16 mouse cellular contexts compared by ENCODE assay signal in the genomic region with DNA sequence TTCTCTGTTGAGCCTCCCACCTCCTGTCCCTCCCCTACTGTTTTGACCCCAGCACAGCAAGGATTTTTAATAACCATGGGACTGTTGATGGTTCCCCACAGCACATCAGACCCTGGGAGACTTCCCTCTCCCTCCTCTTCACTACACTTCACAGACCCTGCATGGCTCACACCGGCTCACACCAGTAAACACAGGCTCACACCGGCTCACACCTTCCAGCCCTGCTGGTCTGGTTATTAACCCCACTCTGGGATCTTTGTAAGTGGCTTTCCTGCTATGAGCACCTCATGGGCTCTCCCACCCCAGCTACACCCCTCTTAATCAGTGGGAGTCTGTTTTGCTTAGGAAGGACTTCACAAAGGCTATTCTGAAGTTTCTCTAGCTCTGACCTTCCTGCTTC. TPM values are rescaled to one million over a fixed set of nuclear protein-coding genes. Genes with fewer than 3 reads are reported as not detected.
A peak's percentile ranks its signal among the peaks of the same experiment; 100 is the strongest.
DNase-seq lines count a peak whose midpoint lies in the region; ATAC-seq and TF ChIP-seq lines count a peak whose summit lies in the region.
"Had no signal": no experiment of that assay in that cellular context is flagged by ENCODE, and none has a peak within 500 bp of the region (broad histone marks: within the 10 kb centered on the region; RNA-seq: fewer than 3 reads in every experiment).

No protein-coding gene starts in this region.

- TF ChIP-seq POLR2A in heart, adult 2 months (IDR thresholded peaks at IDR 0.05; ENCODE audit: insufficient read depth, low read depth, low read length), result no peak

- peaks cover 2% of the 10 kb centered on the region; the same call in 1 of the 2 replicates for H3K79me2 ChIP-seq in heart, adult 2 months (replicated peaks; ENCODE audit: control insufficient read depth, insufficient read depth, low read length)

- 0 out of 2 replicates have a peak overlapping the region, but pooled peaks have one; percentile 29 for H3K27ac ChIP-seq in heart, embryonic 13.5 days (replicated peaks)
- H3K27ac ChIP-seq in heart, adult 2 months, result no peak overlapping the region
- H3K27ac ChIP-seq in lung, embryonic 16.5 days (ENCODE audit: low read length), result peak overlapping the region; percentile 75
- 0 out of 2 replicates have a peak overlapping the region, but pooled peaks have one; percentile 9 for H3K27ac ChIP-seq in stomach, embryonic 16.5 days (ENCODE audit: low read length)
- H3K27ac ChIP-seq: liver, embryonic 13.5 days had no signal

- no peak for DNase-seq in heart, adult 2 months
- no peak for DNase-seq in lung, postnatal 36 days
- DNase-seq in kidney, adult 9 months, result peak; percentile 54
- no peak for DNase-seq in cerebellum, postnatal 10 days
- DNase-seq: cerebellum, adult 11 months; heart, adult 11 months; layer of hippocampus, adult 9-11 months; liver, embryonic 13.5 days; right cerebral cortex, postnatal 4 days had no signal

- TF ChIP-seq EP300 in heart, adult 2 months (IDR thresholded peaks at IDR 0.05; ENCODE audit: insufficient read depth, low read depth, low read length), result no peak

- H3K9ac ChIP-seq in heart, embryonic 13.5 days, result peak overlapping the region; percentile 5; the same call in 1 of the 2 replicates
- H3K9ac ChIP-seq in heart, adult 2 months (ENCODE audit: low read depth, low read length), result no peak overlapping the region
- H3K9ac ChIP-seq in lung, embryonic 16.5 days (ENCODE audit: low read length), result no peak overlapping the region
- no peak overlapping the region for H3K9ac ChIP-seq in stomach, embryonic 16.5 days (ENCODE audit: low read length)
- H3K9ac ChIP-seq: liver, embryonic 13.5 days had no signal

- H3K9me3 ChIP-seq in heart, embryonic 13.5 days, result no peaks in the 10 kb centered on the region
- H3K9me3 ChIP-seq in lung, embryonic 16.5 days (ENCODE audit: control insufficient read depth, low read length), result no peaks in the 10 kb centered on the region
- no peaks in the 10 kb centered on the region for H3K9me3 ChIP-seq in stomach, embryonic 16.5 days (replicated peaks; ENCODE audit: control insufficient read depth, low read length)
- H3K9me3 ChIP-seq: liver, embryonic 13.5 days had no signal

- no peak overlapping the region for H3K4me3 ChIP-seq in heart, embryonic 13.5 days
- H3K4me3 ChIP-seq in heart, adult 2 months, result no peak overlapping the region
- H3K4me3 ChIP-seq in lung, embryonic 16.5 days (ENCODE audit: low read length), result no peak overlapping the region
- H3K4me3 ChIP-seq in stomach, embryonic 16.5 days (replicated peaks; ENCODE audit: low read length), result no peak overlapping the region
- H3K4me3 ChIP-seq: erythroblast, embryonic 14.5 days; liver, embryonic 13.5 days had no signal

- H3K4me1 ChIP-seq in heart, embryonic 13.5 days, result peaks cover 91% of the 10 kb centered on the region
- H3K4me1 ChIP-seq in heart, adult 2 months (ENCODE audit: control insufficient read depth, insufficient read depth, low read length), result peaks cover 27% of the 10 kb centered on the region
- peaks cover 64% of the 10 kb centered on the region for H3K4me1 ChIP-seq in lung, embryonic 16.5 days (replicated peaks; ENCODE audit: control insufficient read depth, insufficient read depth, low read length)
- peaks cover 73% of the 10 kb centered on the region for H3K4me1 ChIP-seq in stomach, embryonic 16.5 days (ENCODE audit: control insufficient read depth, insufficient read depth, low read length)
- H3K4me1 ChIP-seq: liver, embryonic 13.5 days had no signal

- no peaks in the 10 kb centered on the region for H3K27me3 ChIP-seq in heart, embryonic 13.5 days (replicated peaks)
- H3K27me3 ChIP-seq in heart, adult 2 months (ENCODE audit: control insufficient read depth, insufficient read depth, low read length), result no peaks in the 10 kb centered on the region
- H3K27me3 ChIP-seq in lung, embryonic 16.5 days (ENCODE audit: control insufficient read depth, insufficient read depth, low read depth, low read length), result no peaks in the 10 kb centered on the region
- H3K27me3 ChIP-seq in stomach, embryonic 16.5 days (ENCODE audit: control insufficient read depth, insufficient read depth, low read length), result no peaks in the 10 kb centered on the region
- H3K27me3 ChIP-seq: liver, embryonic 13.5 days had no signal

- intact Hi-C loops in heart, adult 2 months (cut with DNase I), result no loop called here

- WGBS in heart, embryonic 13.5 days, result 29% methylated on average over 2 of the region's 2 CpGs
- 43% methylated on average over 2 of the region's 2 CpGs for WGBS in heart, adult 2 months
- WGBS in lung, embryonic 16.5 days, result 24% methylated on average over 2 of the region's 2 CpGs
- WGBS in stomach, embryonic 16.5 days, result 27% methylated on average over 2 of the region's 2 CpGs

- no peak for ATAC-seq in heart, embryonic 13.5 days (ENCODE audit: extremely low read depth, insufficient number of reproducible peaks, low FRiP score, low TSS enrichment)
- ATAC-seq in lung, embryonic 16.5 days (ENCODE audit: low read depth), result no peak
- no peak for ATAC-seq in stomach, embryonic 16.5 days (ENCODE audit: insufficient read depth, low FRiP score)
- ATAC-seq in granulocyte monocyte progenitor cell, adult 5-6 weeks (replicated peaks; ENCODE audit: poor library complexity, severe bottlenecking), result no peak

- TF ChIP-seq CTCF in heart, adult 2 months (IDR thresholded peaks at IDR 0.05), result no peak

- no peaks in the 10 kb centered on the region for H3K36me3 ChIP-seq in heart, embryonic 13.5 days
- H3K36me3 ChIP-seq in heart, adult 2 months (ENCODE audit: control insufficient read depth, insufficient read depth, low read length), result no peaks in the 10 kb centered on the region
- H3K36me3 ChIP-seq in lung, embryonic 16.5 days (ENCODE audit: control insufficient read depth, insufficient read depth, low read length), result no peaks in the 10 kb centered on the region
- no peaks in the 10 kb centered on the region for H3K36me3 ChIP-seq in stomach, embryonic 16.5 days (ENCODE audit: control insufficient read depth, insufficient read depth, low read length)
- H3K36me3 ChIP-seq: liver, embryonic 13.5 days had no signal

- no peak overlapping the region for H3K4me2 ChIP-seq in heart, embryonic 13.5 days
- no peak overlapping the region for H3K4me2 ChIP-seq in lung, embryonic 16.5 days (ENCODE audit: low read depth, low read length)
- H3K4me2 ChIP-seq in stomach, embryonic 16.5 days (ENCODE audit: low read depth, low read length), result no peak overlapping the region
- H3K4me2 ChIP-seq: liver, embryonic 13.5 days had no signal

RNA-seq across cellular contexts. Expression of gene Pmepa1, which starts 28.4 kb away (rescaled TPM):
- polyA plus RNA-seq in heart, embryonic 13.5 days (2015; fragmentation: Nextera tagmentation; extraction: Ambion mirVana), result 3.4 TPM in 2 replicates
- 10 to 100 TPM; 28.4 to 31.4 TPM for total RNA-seq in heart, adult 2 months (2021)
- polyA plus RNA-seq in heart, adult 2 months (2012; rRNA removed), result 37.4 and 41.7 TPM in 2 replicates
- polyA plus RNA-seq in lung, embryonic 16.5 days (2015; fragmentation: Nextera tagmentation; extraction: Ambion mirVana), result 7.0 and 7.5 TPM in 2 replicates
- 7.2 and 7.4 TPM in 2 replicates for polyA plus RNA-seq in stomach, embryonic 16.5 days (2015; fragmentation: Nextera tagmentation; extraction: Ambion mirVana)
- total RNA-seq in granulocyte monocyte progenitor cell, adult 5-6 weeks (2014; fragmentation: Nextera tagmentation), result 0.45 TPM in 1 of 2 replicates, not detected in the other
- total RNA-seq in granulocyte monocyte progenitor cell, adult 5-6 weeks (2017), result not detected in 2 replicates
- total RNA-seq: MEL had no signal

RNA-seq across cellular contexts. Expression of gene Zbp1, which starts 29.2 kb away (rescaled TPM):
- polyA plus RNA-seq in heart, embryonic 13.5 days (2015; fragmentation: Nextera tagmentation; extraction: Ambion mirVana), result 0.33 and 0.57 TPM in 2 replicates
- under 1 TPM; 0.47 to 0.91 TPM for total RNA-seq in heart, adult 2 months (2021)
- 1.2 and 1.8 TPM in 2 replicates for polyA plus RNA-seq in heart, adult 2 months (2012; rRNA removed)
- 0.55 and 1.8 TPM in 2 replicates for polyA plus RNA-seq in lung, embryonic 16.5 days (2015; fragmentation: Nextera tagmentation; extraction: Ambion mirVana)
- 0.70 and 1.0 TPM in 2 replicates for polyA plus RNA-seq in stomach, embryonic 16.5 days (2015; fragmentation: Nextera tagmentation; extraction: Ambion mirVana)
- total RNA-seq in granulocyte monocyte progenitor cell, adult 5-6 weeks (2014; fragmentation: Nextera tagmentation), result 1.8 and 5.0 TPM in 2 replicates
- total RNA-seq in granulocyte monocyte progenitor cell, adult 5-6 weeks (2017), result 1.2 and 5.3 TPM in 2 replicates
- total RNA-seq: left cerebral cortex, postnatal 25 days; MEL had no signal
- polyA plus RNA-seq: erythroblast, embryonic 14.5 days had no signal
